Mouse (Mus musculus) hindlimb bud, embryonic 11.5 days (tissue): ENCODE results near the gene Mttp.
"Not testable (repeated sequence)": the region's sequence is repeated elsewhere in the genome, so short reads cannot be mapped to it uniquely, and the experiment has no call there.

Experiments
- DNase-seq: peaks from one replicate; pipeline ENCODE4 v3.0.0-alpha.2; 2012; ENCODE audit warnings: low read depth, low spot score; ENCODE audit errors: extremely low spot score

Mttp gene

DNA sequence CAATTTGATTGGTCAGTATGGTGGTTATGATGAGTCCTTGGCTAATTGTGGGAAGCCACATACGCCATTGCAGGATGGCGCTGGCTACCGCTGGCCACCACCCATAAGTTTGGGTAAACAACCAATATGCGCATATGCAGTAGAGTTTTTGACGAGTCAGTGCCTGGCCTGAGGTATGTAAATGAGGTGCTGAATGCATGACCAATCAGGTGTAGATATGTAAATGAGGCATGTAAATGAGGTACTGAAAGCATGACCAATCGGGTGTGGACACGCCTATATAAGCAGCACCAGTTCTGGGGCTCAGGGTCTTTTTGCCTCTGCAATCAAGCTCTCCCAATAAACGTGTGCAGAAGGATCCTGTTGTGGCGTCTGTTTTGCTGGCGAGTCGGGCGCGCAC lies 6.6 kb downstream of the Mttp start:
- not testable (repeated sequence) for DNase-seq

DNA sequence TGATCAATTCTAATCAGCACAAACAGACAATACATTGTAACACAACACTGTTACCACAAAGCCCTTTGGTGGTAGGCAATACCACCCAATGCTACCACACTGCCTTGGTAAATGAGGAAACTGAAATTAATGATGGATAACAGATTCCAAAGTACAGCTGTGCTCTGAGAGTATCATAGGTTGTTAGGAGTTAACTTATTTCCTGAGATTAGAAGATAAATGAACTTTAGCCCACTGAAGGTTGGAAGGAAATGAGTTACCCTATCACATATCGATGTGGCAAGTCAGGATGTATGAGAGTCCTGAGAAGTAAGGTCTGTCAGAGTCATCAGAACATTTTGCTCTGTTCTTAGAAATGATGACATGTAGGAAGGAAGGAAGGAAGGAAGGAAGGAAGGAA lies 10.2 kb downstream of the Mttp start:
- no peak for DNase-seq

- DNase-seq = no peak
These were observed 10.9 kb downstream of the Mttp start for GRCm38 (mm10) chr3:138133916-138134315.

DNA sequence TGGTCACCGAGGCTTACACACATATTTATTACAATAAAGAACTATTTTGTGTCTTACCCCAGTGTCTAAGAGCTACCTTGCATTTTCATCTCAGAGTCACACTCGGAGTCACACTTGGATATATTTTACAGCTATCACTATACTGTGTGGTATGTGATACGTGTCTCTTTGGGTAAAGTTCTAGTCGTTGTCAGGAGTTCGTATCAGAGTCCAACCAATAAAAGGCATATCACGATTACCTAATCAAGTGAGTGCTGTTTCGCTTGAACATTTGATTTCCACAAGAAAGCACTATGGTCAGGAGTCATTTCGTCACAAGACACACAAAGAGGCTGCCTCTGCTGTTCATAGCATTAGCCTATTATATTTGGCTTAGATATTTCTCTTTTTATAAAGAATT lies 11.3 kb downstream of the Mttp start:
- DNase-seq = no peak

DNA sequence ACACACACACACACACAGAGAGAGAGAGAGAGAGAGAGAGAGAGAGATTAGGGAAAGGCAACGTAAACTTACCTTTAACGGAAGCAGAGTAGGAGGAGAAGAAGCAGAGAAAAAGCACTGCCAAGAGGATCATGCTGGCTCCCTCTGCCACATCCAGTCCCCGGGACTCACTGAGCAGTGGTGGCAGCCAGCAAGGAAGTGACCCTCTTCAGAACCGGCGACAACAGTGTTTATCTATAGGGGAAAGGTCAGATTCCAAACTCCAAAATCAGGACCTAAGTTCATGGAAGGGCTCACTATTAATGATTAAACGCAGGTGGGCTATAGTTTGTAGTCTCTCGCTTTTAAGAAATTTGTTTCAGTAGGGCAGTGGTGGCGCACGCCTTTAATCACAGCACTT lies 13.6 kb downstream of the Mttp start:
- DNase-seq = no peak

GRCm38 (mm10) chr3:138130692-138131091 lies 14.1 kb downstream of the Mttp start:
- no peak for DNase-seq

- no peak for DNase-seq
These were observed 15.7 kb downstream of the Mttp start for GRCm38 (mm10) chr3:138129110-138129509.

DNA sequence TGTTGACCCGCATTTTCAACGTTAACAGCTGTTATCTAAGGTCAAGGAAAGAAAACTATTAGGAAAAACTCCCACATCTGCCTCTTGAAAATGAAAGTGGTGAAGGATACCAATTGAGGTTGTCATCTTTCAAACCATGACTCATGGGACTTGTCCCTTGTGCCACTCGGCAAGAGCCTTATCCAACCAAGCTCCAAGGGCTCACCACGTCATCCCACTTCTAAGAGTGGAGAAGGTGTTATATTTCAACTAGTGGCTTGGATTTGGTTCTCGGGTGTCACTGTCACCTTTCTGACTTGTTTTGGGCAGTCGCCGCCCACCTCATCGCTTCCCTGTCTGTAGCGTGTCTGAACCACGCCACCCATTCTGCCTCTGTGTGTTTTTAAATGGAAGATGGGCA lies 20.9 kb downstream of the Mttp start:
- no peak for DNase-seq

GRCm38 (mm10) chr3:138121461-138121860 lies 23.3 kb downstream of the Mttp start:
- DNase-seq = no peak

DNA sequence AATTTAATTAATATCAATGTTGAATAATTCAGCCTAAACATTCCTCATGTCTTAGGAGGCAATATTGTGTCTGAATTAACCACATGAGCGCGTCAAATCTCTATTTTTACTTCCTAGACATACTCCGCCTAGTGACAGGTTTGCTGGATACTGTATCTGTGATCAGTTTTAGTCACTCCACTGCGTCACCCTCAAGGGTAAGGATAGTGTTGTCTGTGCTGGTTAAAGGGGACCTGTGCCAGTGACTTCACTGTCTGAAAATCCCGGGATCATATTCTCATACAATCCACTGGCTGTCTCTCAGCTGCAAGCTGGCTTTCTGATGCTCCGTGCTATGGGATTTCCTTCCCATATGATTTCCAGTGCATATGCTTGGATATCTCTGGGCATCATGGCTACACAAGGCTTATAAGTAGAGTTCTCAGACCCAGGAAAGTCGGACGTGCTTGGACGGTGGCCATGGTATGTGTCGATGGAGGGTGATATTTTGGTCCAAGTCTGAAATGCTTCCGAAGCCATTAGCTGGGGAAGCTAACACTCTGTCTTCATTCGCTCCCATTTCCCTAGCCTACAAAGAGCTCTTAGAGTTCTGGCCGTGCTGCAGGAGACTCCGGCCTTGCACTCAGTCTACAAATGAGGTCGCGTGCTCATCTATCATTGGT lies 25.2 kb downstream of the Mttp start:
- DNase-seq = no peak

DNA sequence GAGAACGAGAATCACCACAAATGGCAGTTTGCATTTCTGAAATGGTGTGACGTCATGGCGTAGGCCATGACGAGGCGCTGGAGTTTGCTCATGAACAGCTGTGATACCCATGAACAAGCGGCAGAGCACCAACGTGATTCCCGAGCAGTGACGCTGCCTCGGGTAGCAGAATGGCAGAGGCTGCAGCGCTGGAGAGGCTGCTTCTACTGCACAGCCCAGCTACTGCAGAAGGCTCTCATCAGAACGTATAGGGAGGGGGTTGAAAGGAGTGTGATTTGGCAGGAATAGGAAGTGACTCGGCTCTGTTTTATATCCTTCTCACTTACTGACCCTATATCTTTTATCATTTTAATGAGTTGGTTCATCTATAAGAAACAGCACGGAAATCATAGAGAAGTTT lies 25.9 kb downstream of the Mttp start:
- DNase-seq = no peak

- DNase-seq = no peak
These were observed 26.4 kb downstream of the Mttp start for GRCm38 (mm10) chr3:138118392-138118791.

DNA sequence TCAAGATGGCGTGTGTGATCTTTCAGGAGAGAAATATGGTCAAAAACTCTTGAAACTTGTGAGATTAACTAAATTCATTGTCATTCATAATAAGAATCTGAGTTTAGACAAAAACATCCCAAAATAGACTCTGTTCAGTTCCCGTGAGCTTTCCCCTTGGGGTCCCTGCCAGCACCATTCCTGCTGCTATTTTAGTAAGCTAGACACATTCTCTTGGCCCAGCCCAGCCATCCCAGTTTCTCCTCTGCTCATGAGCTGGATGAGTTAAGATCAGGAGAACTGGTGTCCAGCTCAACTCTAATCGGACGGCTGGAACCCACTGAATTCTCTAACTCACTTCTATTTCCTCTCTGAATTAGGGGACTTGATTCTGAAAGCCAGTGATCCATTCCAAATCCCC lies 27.9 kb downstream of the Mttp start:
- DNase-seq = no peak

DNA sequence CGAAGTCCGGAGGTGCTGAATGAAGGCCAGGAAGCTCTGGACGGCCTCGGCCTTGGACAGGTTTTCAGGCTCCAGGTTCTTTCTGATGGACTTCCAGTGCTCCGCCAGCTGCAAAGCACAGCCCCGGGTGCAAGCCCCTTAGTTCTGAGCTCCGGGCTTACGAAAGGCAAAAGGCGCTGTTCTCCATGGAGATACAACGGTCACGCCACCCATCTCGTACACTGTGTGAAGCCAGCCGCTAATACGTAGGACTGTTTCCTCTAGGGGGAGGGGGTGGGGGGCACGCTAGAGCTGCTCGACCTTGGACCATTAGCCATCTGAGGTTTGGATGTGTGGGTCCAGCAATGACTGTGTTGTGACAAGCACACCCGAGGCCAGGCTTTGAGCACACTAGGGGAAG lies 30.7 kb downstream of the Mttp start:
- DNase-seq = no peak

DNA sequence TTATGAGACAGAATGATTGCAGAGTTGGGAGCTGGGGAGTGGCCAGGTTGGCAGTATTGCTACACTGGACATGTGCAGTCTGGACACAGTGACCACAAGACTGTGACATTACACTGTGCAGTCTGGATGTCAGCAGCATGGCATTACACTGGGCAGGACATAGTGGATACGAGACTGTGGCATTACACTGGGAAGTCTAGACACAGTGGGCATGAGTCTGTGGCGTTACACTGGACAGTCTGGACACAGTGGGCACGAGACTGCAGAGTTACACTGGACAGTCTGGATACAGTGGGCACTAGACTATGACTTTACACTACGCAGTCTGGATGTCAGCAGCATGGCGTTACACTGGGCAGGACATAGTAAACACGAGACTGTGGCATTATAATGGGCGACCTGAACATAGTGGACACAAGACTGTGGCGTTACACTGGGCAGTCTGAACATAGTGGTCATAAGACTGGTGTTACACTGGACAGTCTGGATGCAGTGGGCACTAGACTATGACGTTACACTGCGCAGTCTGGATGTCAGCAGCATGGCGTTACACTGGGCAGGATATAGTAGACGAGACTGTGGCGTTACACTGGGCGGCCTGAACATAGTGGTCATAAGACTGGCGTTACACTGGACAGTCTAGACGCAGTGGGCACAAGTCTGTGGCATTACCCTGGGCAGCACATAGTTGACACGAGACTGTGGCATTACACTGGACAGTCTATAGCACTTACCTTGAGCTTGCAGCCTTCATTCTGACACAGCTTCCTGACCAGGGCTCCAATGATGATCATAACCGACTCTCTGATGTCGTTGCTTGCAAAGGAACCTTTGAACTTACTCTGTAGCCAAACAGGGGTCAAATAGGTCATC lies 33.6 kb downstream of the Mttp start:
- no peak for DNase-seq

DNA sequence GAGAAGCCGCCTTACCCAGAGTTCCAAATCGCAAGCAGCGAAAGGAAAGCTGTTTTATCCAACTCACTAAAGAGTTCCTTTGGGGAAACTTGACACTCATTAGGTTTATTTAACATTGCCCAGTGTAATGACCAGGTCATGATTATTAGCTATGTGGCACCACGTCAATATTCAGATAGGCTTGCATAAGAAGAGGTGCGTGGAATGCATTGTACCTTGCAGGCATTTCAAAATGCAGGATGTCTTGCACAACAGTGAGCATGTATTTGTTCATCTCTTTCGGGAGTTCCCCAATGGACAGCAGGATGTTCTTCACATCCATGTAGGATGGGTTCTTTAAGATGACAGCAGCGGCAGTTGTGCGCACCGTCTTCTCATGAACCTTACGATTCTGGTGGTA lies 37.9 kb downstream of the Mttp start:
- no peak for DNase-seq

DNA sequence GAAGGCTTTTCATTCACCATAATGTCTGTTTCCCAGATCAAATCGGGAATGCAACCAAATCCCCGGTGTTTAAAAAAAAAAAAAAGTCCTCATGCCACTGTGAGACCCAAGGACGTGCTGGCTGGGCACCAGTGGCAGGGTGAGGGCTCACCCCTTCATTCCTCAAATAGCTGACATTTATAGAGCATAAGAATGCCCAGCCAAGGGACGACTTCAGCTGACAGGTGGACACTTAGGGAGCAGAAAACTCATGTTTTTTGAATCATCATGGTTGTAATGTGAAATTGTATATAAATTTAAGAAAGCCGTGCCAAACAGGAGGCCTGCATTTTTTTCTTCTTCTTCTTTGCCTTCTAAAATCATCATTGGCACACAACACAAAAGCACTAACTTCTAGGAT lies 39.7 kb downstream of the Mttp start:
- DNase-seq = no peak

DNA sequence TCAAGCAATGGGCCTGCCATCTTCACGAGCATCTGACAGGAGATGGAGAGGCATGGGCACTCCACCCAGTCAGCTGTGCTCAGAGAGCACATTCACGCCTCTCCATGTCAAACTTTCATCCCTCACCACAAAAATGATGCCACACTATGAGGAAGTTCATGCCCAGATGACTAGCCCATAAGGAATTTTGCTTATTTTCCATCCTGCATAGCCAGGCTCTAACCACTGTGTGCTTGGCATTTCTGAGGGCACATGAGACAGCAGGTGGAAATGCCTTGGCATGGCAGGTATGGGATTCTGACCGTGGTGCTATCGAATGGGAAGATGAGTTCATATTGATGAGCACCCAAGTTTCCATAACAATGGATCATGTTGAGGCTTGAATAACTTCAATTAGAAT lies 41.1 kb downstream of the Mttp start:
- DNase-seq = no peak

GRCm38 (mm10) chr3:138101936-138102335 lies 42.8 kb downstream of the Mttp start:
- DNase-seq = no peak

DNA sequence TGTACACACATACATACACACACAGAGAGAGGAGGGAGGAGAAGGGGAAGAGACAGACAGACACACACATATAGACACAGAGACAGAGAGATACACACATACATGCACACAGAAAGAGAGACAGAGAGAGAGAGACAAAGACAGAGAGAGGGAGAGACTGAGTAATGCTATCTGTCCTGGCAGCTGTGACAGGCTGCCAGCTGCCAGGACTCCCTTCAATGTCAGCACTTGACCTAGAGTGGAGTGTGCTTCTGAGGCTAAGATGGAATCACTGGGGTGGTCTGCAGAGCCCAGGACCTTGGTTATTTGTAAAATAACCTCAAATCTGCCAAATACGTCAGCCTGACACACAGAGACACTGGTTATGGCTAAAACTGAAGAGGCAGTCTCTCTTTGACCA lies 47.0 kb downstream of the Mttp start:
- DNase-seq = no peak

- DNase-seq = no peak
These were observed 48.3 kb downstream of the Mttp start for GRCm38 (mm10) chr3:138096263-138097028.

GRCm38 (mm10) chr3:138095718-138096117 lies 49.0 kb downstream of the Mttp start:
- no peak for DNase-seq
